Mouse (Mus musculus): ENCODE results near the gene Smarca2. TPM values are rescaled to one million over a fixed set of nuclear protein-coding genes. Genes with fewer than 3 reads are reported as not detected.

The Smarca2 gene
- total RNA-seq (2014; fragmentation: Nextera tagmentation) (66.4 and 80.5 TPM in 2 replicates), total RNA-seq (2017) (24.0 and 31.4 TPM in 2 replicates), polyA plus RNA-seq (2012) (18.7 and 20.1 TPM in 2 replicates)

DNA sequence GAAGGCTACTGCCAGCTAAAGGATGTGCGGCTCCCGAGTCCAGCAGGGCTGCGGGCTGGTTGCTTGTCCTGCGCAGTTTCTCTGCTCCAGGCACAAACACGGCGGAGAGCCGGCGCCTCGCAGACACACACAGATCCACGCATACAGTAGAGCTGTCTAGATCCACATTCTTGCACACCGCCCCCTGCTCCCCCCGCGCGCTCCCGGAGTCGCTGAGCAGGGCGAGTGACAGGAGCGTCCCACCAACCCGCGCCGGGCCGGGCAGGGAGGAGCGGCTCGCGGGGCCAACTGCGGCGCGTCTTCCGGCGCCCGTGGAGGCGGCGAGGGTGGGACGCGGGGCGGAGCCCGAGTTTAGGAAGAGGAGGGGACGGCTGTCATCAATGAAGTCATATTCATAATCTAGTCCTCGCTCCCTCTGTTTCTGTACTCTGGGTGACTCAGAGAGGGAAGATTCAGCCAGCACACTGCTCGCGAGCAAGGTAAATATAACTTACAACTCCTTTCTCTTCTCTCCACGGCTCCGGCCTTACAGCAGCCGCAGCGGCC, at the start of gene Smarca2:
TSS of gene Smarca2 (plus strand) at position 296 of the 546 bp plus-strand sequence.
- peak within 1 kb of the TSS; percentile 76 for H3K4me3 ChIP-seq (ENCODE audit: low read depth, low read length)

GRCm38 (mm10) chr19:26564850-26565249, 40.0 kb upstream of the Smarca2 start:
- peaks cover 4% of the 10 kb centered on the region for H3K9me3 ChIP-seq (replicated peaks)
- H3K4me1 ChIP-seq (ENCODE audit: insufficient read depth, low read depth, low read length): no peaks in the 10 kb centered on the region
- ATAC-seq (ENCODE audit: extremely low read depth, insufficient number of reproducible peaks, low FRiP score, poor library complexity, severe bottlenecking) (no peak), DNase-seq (ENCODE audit: low spot score) (no peak)
- TF ChIP-seq CTCF (IDR thresholded peaks at IDR 0.05; ENCODE audit: low read depth, low read length): no peak
- no peak for TF ChIP-seq TAL1 (conservative IDR thresholded peaks at IDR 0.05; ENCODE audit: low read depth, low read length)
- no peak for TF ChIP-seq GATA2 (IDR thresholded peaks at IDR 0.05; ENCODE audit: borderline replicate concordance, low read depth, low read length)
- TF ChIP-seq POLR2AphosphoS5 (IDR thresholded peaks at IDR 0.05; ENCODE audit: insufficient replicate concordance, low read depth, low read length): no peak
- TF ChIP-seq GATA1 (IDR thresholded peaks at IDR 0.05; ENCODE audit: borderline replicate concordance, low read length): no peak
- H3K4me3 ChIP-seq (ENCODE audit: low read depth, low read length): no peak overlapping the region
- H3K27me3 ChIP-seq (ENCODE audit: insufficient read depth, low read length): no peaks in the 10 kb centered on the region
- H3K36me3 ChIP-seq (replicated peaks): no peaks in the 10 kb centered on the region

More for the DNA sequence above, at the start of gene Smarca2:
- ATAC-seq (ENCODE audit: extremely low read depth, insufficient number of reproducible peaks, low FRiP score, poor library complexity, severe bottlenecking) (peak; percentile 84), DNase-seq (ENCODE audit: low spot score) (peak; percentile 79)
- Histone ChIP-seq H3K27me3 (ENCODE audit: insufficient read depth, low read length) (no peaks in the 10 kb centered on the region), H3K4me1 (ENCODE audit: insufficient read depth, low read depth, low read length) (peaks cover 23% of the 10 kb centered on the region), H3K36me3 (replicated peaks) (no peaks in the 10 kb centered on the region), H3K9me3 (replicated peaks) (peaks cover 28% of the 10 kb centered on the region)
- TF ChIP-seq GATA2 (IDR thresholded peaks at IDR 0.05; ENCODE audit: borderline replicate concordance, low read depth, low read length) (no peak), CTCF (IDR thresholded peaks at IDR 0.05; ENCODE audit: low read depth, low read length) (no peak), POLR2AphosphoS5 (IDR thresholded peaks at IDR 0.05; ENCODE audit: insufficient replicate concordance, low read depth, low read length) (no peak)

GRCm38 (mm10) chr19:26566109-26566508, 38.7 kb upstream of the Smarca2 start:
- TF ChIP-seq GATA2 (IDR thresholded peaks at IDR 0.05; ENCODE audit: borderline replicate concordance, low read depth, low read length) (no peak), POLR2AphosphoS5 (IDR thresholded peaks at IDR 0.05; ENCODE audit: insufficient replicate concordance, low read depth, low read length) (no peak), TAL1 (conservative IDR thresholded peaks at IDR 0.05; ENCODE audit: low read depth, low read length) (no peak), CTCF (IDR thresholded peaks at IDR 0.05; ENCODE audit: low read depth, low read length) (no peak), GATA1 (IDR thresholded peaks at IDR 0.05; ENCODE audit: borderline replicate concordance, low read length) (no peak)
- Histone ChIP-seq H3K4me1 (ENCODE audit: insufficient read depth, low read depth, low read length) (no peaks in the 10 kb centered on the region), H3K4me3 (ENCODE audit: low read depth, low read length) (no peak overlapping the region), H3K27me3 (ENCODE audit: insufficient read depth, low read length) (no peaks in the 10 kb centered on the region), H3K36me3 (replicated peaks) (no peaks in the 10 kb centered on the region), H3K9me3 (replicated peaks) (peaks cover 4% of the 10 kb centered on the region)
- DNase-seq (ENCODE audit: low spot score): no peak
- no peak for ATAC-seq (ENCODE audit: extremely low read depth, insufficient number of reproducible peaks, low FRiP score, poor library complexity, severe bottlenecking)

- no peaks in the 10 kb centered on the region for H3K27me3 ChIP-seq (ENCODE audit: insufficient read depth, low read length)
- H3K36me3 ChIP-seq (replicated peaks): no peaks in the 10 kb centered on the region
- no peak overlapping the region for H3K4me3 ChIP-seq (ENCODE audit: low read depth, low read length)
- TF ChIP-seq POLR2AphosphoS5 (IDR thresholded peaks at IDR 0.05; ENCODE audit: insufficient replicate concordance, low read depth, low read length) (no peak), TAL1 (conservative IDR thresholded peaks at IDR 0.05; ENCODE audit: low read depth, low read length) (no peak), CTCF (IDR thresholded peaks at IDR 0.05; ENCODE audit: low read depth, low read length) (no peak), GATA2 (IDR thresholded peaks at IDR 0.05; ENCODE audit: borderline replicate concordance, low read depth, low read length) (no peak), GATA1 (IDR thresholded peaks at IDR 0.05; ENCODE audit: borderline replicate concordance, low read length) (no peak)
- DNase-seq (ENCODE audit: low spot score) (no peak), ATAC-seq (ENCODE audit: extremely low read depth, insufficient number of reproducible peaks, low FRiP score, poor library complexity, severe bottlenecking) (no peak)
- H3K4me1 ChIP-seq (ENCODE audit: insufficient read depth, low read depth, low read length): no peaks in the 10 kb centered on the region
- peaks cover 4% of the 10 kb centered on the region for H3K9me3 ChIP-seq (replicated peaks)
Observed at GRCm38 (mm10) chr19:26568236-26568635, 36.6 kb upstream of the Smarca2 start.

DNA sequence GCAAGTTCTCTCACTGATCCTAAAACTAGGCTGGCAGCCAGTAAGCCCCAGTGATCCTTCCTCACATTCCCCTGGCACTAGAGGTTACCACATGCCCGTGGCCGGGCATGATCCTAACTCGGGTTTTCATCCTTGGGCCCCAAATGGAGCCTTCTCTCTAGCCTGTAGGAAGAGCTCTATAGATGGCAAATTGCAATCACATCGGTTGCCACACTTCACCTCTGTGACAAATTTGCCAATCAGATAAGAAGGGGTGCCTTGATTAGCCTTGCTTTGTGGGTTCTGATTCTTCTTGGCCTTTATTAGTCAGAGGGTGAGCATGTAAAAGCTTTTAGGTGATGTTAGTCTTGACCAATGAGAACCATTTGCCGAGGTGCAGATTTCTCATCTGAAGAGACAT, 35.9 kb upstream of the Smarca2 start:
- H3K4me1 ChIP-seq (ENCODE audit: insufficient read depth, low read depth, low read length): no peaks in the 10 kb centered on the region
- no peak overlapping the region for H3K4me3 ChIP-seq (ENCODE audit: low read depth, low read length)
- ATAC-seq (ENCODE audit: extremely low read depth, insufficient number of reproducible peaks, low FRiP score, poor library complexity, severe bottlenecking) (no peak), DNase-seq (ENCODE audit: low spot score) (no peak)
- H3K36me3 ChIP-seq (replicated peaks): no peaks in the 10 kb centered on the region
- TF ChIP-seq GATA1 (IDR thresholded peaks at IDR 0.05; ENCODE audit: borderline replicate concordance, low read length) (no peak), TAL1 (conservative IDR thresholded peaks at IDR 0.05; ENCODE audit: low read depth, low read length) (no peak), GATA2 (IDR thresholded peaks at IDR 0.05; ENCODE audit: borderline replicate concordance, low read depth, low read length) (no peak), POLR2AphosphoS5 (IDR thresholded peaks at IDR 0.05; ENCODE audit: insufficient replicate concordance, low read depth, low read length) (no peak), CTCF (IDR thresholded peaks at IDR 0.05; ENCODE audit: low read depth, low read length) (no peak)
- H3K9me3 ChIP-seq (replicated peaks): peaks cover 1% of the 10 kb centered on the region
- no peaks in the 10 kb centered on the region for H3K27me3 ChIP-seq (ENCODE audit: insufficient read depth, low read length)

- no peak overlapping the region for H3K4me3 ChIP-seq (ENCODE audit: low read depth, low read length)
- no peaks in the 10 kb centered on the region for H3K27me3 ChIP-seq (ENCODE audit: insufficient read depth, low read length)
- H3K9me3 ChIP-seq (replicated peaks): peaks cover 3% of the 10 kb centered on the region
- no peaks in the 10 kb centered on the region for H3K36me3 ChIP-seq (replicated peaks)
- TF ChIP-seq POLR2AphosphoS5 (IDR thresholded peaks at IDR 0.05; ENCODE audit: insufficient replicate concordance, low read depth, low read length): no peak
- TF ChIP-seq GATA1 (IDR thresholded peaks at IDR 0.05; ENCODE audit: borderline replicate concordance, low read length): no peak
- TF ChIP-seq GATA2 (IDR thresholded peaks at IDR 0.05; ENCODE audit: borderline replicate concordance, low read depth, low read length): no peak
- TF ChIP-seq CTCF (IDR thresholded peaks at IDR 0.05; ENCODE audit: low read depth, low read length): no peak
- TF ChIP-seq TAL1 (conservative IDR thresholded peaks at IDR 0.05; ENCODE audit: low read depth, low read length): no peak
- no peaks in the 10 kb centered on the region for H3K4me1 ChIP-seq (ENCODE audit: insufficient read depth, low read depth, low read length)
- no peak for DNase-seq (ENCODE audit: low spot score)
- no peak for ATAC-seq (ENCODE audit: extremely low read depth, insufficient number of reproducible peaks, low FRiP score, poor library complexity, severe bottlenecking)
Observed at GRCm38 (mm10) chr19:26569461-26569860, 35.4 kb upstream of the Smarca2 start.

Data from G1E (cell line).